Mouse (Mus musculus): ENCODE data around the gene Lad1. TPM values are rescaled to one million over a fixed set of nuclear protein-coding genes. Genes with fewer than 3 reads are reported as not detected.
A peak's percentile ranks its signal among the peaks of the same experiment; 100 is the strongest.

Lad1 gene
- polyA plus RNA-seq, 1 experiment from 2014 or later, result 29.1 TPM

DNA sequence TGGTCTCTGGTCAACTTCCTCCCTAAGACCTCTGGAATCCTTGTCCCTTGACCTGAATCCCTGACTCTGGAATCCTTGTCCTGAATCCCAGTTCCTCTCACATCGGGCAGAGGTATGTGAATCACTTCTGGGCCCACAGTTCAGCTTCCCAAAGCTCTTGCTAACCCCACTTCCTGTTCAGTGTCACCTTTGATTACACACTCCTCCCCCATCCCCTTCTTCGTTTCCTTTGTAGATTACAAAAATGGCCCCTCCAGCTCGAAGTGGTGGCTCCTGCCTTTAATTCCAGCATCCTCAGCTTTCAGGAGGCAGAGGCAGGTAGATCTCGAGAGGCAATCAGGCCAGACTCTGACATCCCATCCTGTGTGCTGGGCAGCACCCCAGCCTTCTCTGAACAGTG lies 803 bp upstream of the Lad1 start:
- H3K9me3 ChIP-seq (ENCODE audit: low read length), result no peaks in the 10 kb centered on the region
- H3K4me3 ChIP-seq (ENCODE audit: low read length), result no peak overlapping the region
- WGBS, result 50% methylated on average over 4 of the region's 4 CpGs
- H3K9ac ChIP-seq (replicated peaks; ENCODE audit: low read length), result no peak overlapping the region
- H3K4me2 ChIP-seq (replicated peaks; ENCODE audit: low read depth, low read length), result no peak overlapping the region
- no peak overlapping the region for H3K27ac ChIP-seq (ENCODE audit: low read length)
- ATAC-seq (ENCODE audit: low FRiP score, low TSS enrichment), result no peak
- no peaks in the 10 kb centered on the region for H3K36me3 ChIP-seq (ENCODE audit: insufficient read depth, low read length)
- peaks cover 57% of the 10 kb centered on the region for H3K4me1 ChIP-seq (ENCODE audit: insufficient read depth, low read length)
- H3K27me3 ChIP-seq (ENCODE audit: insufficient read depth, low read length), result peaks cover 32% of the 10 kb centered on the region

DNA sequence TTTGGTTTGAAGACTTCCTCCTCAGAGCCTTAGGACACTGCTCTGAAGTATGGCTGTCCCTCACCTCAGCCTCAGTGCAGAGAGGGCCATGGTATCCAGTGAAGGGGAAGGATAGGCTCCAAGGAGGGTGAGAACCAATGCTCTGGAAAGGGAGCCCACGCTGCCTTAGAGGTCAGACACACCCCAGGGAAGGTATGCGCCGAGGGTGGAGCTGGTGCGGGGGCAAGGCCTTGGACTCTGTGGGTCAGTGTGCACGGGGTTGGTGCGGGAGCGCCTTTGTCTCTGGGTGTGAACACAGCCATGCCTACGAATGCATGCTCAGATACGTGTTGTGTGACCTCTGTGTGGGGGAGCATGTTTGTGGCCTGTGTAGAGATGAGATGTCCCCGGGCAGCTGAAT lies 1.7 kb downstream of the Lad1 start:
- Histone ChIP-seq H3K9ac (replicated peaks; ENCODE audit: low read length) (peak overlapping the region; percentile 23; the same call in 1 of the 2 replicates), H3K4me2 (replicated peaks; ENCODE audit: low read depth, low read length) (peak overlapping the region; percentile 93), H3K4me1 (ENCODE audit: insufficient read depth, low read length) (peaks cover 40% of the 10 kb centered on the region), H3K27me3 (ENCODE audit: insufficient read depth, low read length) (peaks cover 32% of the 10 kb centered on the region), H3K27ac (ENCODE audit: low read length) (0 out of 2 replicates have a peak overlapping the region, but pooled peaks have one; percentile 19), H3K4me3 (ENCODE audit: low read length) (peak overlapping the region; percentile 63), H3K9me3 (ENCODE audit: low read length) (no peaks in the 10 kb centered on the region), H3K36me3 (ENCODE audit: insufficient read depth, low read length) (no peaks in the 10 kb centered on the region)
- 71% methylated on average over 10 of the region's 10 CpGs for WGBS
- peak; percentile 14; the same call in 1 of the 2 replicates for ATAC-seq (ENCODE audit: low FRiP score, low TSS enrichment)

DNA sequence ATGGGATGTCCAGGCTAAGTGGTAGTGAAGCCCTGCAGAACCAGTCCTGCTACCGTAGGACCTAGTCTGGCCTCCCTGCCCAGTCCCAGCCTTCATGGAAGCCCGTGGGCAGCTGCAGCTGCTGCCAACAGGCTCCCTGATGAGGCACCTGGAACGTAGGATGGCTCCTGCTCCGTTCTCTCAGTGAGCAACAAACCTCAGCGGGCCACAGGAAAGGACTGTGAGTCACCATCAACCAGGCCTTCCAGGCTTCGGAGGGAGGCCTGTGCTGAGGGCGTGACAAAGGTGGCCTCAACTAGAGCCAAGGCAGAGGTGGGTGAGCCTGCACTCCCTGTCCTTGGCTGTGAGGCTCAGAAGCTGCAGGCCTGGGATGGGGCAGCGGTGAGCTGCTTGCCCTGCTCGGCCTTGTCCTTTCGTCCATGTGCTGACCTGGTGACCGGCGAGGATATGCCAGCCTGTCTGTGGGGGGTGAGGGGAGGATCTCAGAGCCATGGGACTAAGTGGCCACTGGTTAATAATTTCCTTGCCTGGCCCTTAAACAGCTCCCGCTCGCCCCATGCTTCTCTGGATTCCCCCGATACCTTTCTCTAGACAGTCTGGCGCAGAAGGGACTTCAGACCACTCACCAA lies 2.5 kb downstream of the Lad1 start:
- Histone ChIP-seq H3K9ac (replicated peaks; ENCODE audit: low read length) (peak overlapping the region; percentile 18; the same call in 1 of the 2 replicates), H3K36me3 (ENCODE audit: insufficient read depth, low read length) (no peaks in the 10 kb centered on the region), H3K27ac (ENCODE audit: low read length) (peak overlapping the region; percentile 78), H3K27me3 (ENCODE audit: insufficient read depth, low read length) (peaks cover 32% of the 10 kb centered on the region), H3K9me3 (ENCODE audit: low read length) (no peaks in the 10 kb centered on the region), H3K4me1 (ENCODE audit: insufficient read depth, low read length) (peaks cover 40% of the 10 kb centered on the region), H3K4me2 (replicated peaks; ENCODE audit: low read depth, low read length) (peak overlapping the region; percentile 19), H3K4me3 (ENCODE audit: low read length) (no peak overlapping the region)
- WGBS, result 70% methylated on average over 16 of the region's 16 CpGs
- peak; percentile 55 for ATAC-seq (ENCODE audit: low FRiP score, low TSS enrichment)

DNA sequence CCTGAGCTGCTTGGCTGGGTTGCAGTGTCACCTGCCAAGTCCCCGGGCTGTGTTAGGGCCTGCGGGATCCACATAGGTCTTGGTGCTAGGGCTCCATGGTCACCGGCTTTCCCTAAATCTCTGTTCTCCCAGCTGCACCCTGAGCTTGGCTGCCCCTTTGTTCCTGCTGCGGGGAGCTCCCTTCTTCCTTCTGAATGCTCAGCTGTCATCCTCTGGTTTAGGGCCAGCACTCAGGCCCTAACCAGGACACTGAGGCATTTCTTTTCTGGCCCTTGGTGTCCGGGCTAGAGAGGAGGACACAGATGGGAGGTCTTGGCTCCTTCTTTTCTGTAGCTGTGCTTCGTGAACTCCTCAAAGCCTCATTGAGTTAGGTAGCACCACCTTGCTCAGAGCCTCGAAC lies 3.4 kb downstream of the Lad1 start:
- no peak for ATAC-seq (ENCODE audit: low FRiP score, low TSS enrichment)
- peaks cover 29% of the 10 kb centered on the region for H3K27me3 ChIP-seq (ENCODE audit: insufficient read depth, low read length)
- no peaks in the 10 kb centered on the region for H3K36me3 ChIP-seq (ENCODE audit: insufficient read depth, low read length)
- no peak overlapping the region for H3K4me2 ChIP-seq (replicated peaks; ENCODE audit: low read depth, low read length)
- H3K9me3 ChIP-seq (ENCODE audit: low read length), result no peaks in the 10 kb centered on the region
- WGBS, result 78% methylated on average over 7 of the region's 7 CpGs
- no peak overlapping the region for H3K4me3 ChIP-seq (ENCODE audit: low read length)
- H3K9ac ChIP-seq (replicated peaks; ENCODE audit: low read length), result no peak overlapping the region
- H3K4me1 ChIP-seq (ENCODE audit: insufficient read depth, low read length), result peaks cover 40% of the 10 kb centered on the region
- H3K27ac ChIP-seq (ENCODE audit: low read length), result no peak overlapping the region

DNA sequence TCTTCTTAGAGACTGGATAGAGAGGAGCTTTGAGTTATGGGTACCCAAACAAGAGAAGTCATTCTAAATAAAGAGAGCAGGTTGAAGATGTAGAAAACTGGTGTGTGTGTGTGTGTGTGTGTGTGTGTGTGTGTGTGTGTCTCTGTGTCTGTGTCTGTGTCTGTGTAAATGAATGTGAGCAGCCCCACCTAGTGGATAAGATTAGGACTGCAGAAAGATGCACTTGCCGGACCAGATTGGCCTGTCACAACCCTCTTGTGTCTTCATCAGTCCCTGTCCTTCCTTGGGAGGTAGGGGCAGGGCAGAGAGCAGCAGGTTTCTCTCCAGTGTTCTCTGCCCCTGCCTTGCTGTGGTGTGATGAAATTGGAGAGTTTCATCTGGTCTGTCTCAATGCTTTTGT lies 10.5 kb downstream of the Lad1 start:
- no peaks in the 10 kb centered on the region; the same call in 1 of the 2 replicates for H3K36me3 ChIP-seq (ENCODE audit: insufficient read depth, low read length)
- H3K4me3 ChIP-seq (ENCODE audit: low read length), result no peak overlapping the region
- H3K4me1 ChIP-seq (ENCODE audit: insufficient read depth, low read length), result 0 out of 2 replicates have a peak, but pooled peaks cover under 1% of the 10 kb centered on the region
- H3K27ac ChIP-seq (ENCODE audit: low read length), result no peak overlapping the region
- ATAC-seq (ENCODE audit: low FRiP score, low TSS enrichment), result no peak
- no peaks in the 10 kb centered on the region for H3K27me3 ChIP-seq (ENCODE audit: insufficient read depth, low read length)
- 50% methylated on average over 1 of the region's 1 CpGs for WGBS
- H3K9me3 ChIP-seq (ENCODE audit: low read length), result no peaks in the 10 kb centered on the region
- H3K4me2 ChIP-seq (replicated peaks; ENCODE audit: low read depth, low read length), result no peak overlapping the region
- H3K9ac ChIP-seq (replicated peaks; ENCODE audit: low read length), result no peak overlapping the region

DNA sequence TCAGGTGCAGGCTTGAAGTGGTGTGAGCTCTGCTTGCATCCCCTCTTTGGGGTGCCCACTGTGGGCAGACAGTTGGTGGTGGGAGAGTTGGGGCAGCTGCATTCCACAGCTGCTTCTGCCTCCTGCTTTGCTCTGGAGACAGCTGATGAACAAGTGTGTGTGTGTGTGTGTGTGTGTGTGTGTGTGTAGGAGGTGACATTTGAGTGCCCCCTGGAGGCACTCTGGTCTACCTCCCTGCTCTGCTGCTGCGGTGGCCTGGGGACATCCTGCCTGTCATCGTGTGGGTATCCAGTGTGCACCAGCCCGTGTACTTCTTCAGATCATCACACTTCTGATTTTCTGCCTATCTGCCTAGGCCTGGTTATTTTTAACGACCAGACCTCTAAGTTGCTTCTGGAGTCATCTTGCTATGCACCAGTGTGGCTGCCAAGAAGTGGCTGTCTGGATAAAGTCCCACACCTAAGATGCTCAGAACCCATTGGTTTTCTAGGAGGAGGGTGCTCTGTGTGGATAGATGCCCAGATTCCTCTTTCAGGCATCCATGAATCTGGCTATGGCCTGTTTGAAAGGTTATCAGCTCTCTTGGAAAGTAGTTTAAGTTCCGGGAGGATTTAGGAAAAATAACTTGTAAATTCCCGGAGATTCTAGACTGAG lies 15.9 kb downstream of the Lad1 start:
- 0 out of 2 replicates have a peak, but pooled peaks cover 3% of the 10 kb centered on the region for H3K4me1 ChIP-seq (ENCODE audit: insufficient read depth, low read length)
- no peak overlapping the region for H3K4me3 ChIP-seq (ENCODE audit: low read length)
- ATAC-seq (ENCODE audit: low FRiP score, low TSS enrichment), result no peak
- no peak overlapping the region for H3K27ac ChIP-seq (ENCODE audit: low read length)
- no peaks in the 10 kb centered on the region for H3K27me3 ChIP-seq (ENCODE audit: insufficient read depth, low read length)
- H3K9me3 ChIP-seq (ENCODE audit: low read length), result no peaks in the 10 kb centered on the region
- H3K4me2 ChIP-seq (replicated peaks; ENCODE audit: low read depth, low read length), result no peak overlapping the region
- 52% methylated on average over 6 of the region's 6 CpGs for WGBS
- H3K36me3 ChIP-seq (ENCODE audit: insufficient read depth, low read length), result no peaks in the 10 kb centered on the region
- H3K9ac ChIP-seq (replicated peaks; ENCODE audit: low read length), result no peak overlapping the region

DNA sequence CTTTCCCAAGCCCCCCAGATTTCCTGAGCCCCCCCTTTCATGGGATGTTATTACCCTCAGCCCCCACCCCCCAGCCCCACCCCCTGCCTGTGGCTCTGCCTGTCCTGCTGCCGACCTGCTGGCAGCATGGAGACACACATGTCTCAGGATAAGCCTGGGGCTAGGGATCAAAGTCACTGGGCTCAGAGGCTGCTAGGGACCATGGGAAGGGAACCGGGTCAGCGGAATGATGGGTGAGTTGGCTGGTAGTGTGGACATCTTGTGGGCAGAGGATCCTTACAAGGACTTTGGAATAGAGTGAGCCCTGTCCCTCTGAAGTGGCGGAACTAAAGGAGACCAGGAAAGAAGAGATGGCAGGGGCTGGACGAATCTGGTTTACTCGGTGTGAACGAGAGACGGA lies 16.6 kb downstream of the Lad1 start:
- Histone ChIP-seq H3K9ac (replicated peaks; ENCODE audit: low read length) (no peak overlapping the region), H3K4me2 (replicated peaks; ENCODE audit: low read depth, low read length) (no peak overlapping the region), H3K4me1 (ENCODE audit: insufficient read depth, low read length) (0 out of 2 replicates have a peak, but pooled peaks cover 3% of the 10 kb centered on the region), H3K4me3 (ENCODE audit: low read length) (no peak overlapping the region), H3K27me3 (ENCODE audit: insufficient read depth, low read length) (no peaks in the 10 kb centered on the region), H3K9me3 (ENCODE audit: low read length) (no peaks in the 10 kb centered on the region), H3K27ac (ENCODE audit: low read length) (no peak overlapping the region), H3K36me3 (ENCODE audit: insufficient read depth, low read length) (no peaks in the 10 kb centered on the region)
- no peak for ATAC-seq (ENCODE audit: low FRiP score, low TSS enrichment)
- WGBS, result 77% methylated on average over 8 of the region's 8 CpGs

DNA sequence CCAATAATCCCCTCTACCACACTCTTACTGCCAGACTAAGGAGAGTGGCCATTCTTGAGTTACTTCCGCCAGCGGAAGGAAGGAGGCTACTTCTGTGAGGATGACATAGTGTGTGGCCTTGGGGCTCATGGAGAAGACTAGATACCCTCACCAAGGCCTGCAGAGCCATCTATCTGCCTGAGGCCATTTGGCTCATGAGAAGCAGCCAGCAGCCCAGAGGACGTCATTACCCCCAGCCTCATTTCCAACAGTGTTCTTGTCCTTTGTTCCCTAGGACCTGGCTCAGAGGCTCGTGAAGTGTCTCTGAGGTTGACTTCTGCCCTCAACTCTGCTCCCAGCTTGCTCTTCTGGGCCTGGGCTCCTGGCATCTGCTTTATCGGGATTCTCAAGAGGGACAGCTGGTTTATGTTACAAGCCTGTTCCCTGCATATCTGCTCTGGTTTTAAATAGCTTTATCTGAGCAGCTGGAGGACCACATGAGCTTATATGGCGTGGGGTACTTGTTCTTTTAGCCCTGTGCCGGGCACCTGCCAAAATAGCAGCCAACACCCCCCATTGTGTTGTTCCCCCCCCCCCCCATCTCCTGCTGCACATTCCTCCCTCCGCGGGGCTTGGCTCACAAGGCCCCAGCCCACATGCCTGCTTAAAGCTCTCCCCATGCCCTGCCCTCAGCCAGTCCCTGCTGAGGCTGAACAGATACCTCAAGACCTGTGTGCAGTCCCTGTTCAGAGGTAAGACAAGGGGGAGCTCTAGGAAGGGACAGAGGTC lies 17.5 kb downstream of the Lad1 start, which contains the start of gene Tnnt2:
Tnnt2 (plus strand) TSS at position 639 of the 768 bp plus-strand sequence.
- Histone ChIP-seq H3K4me3 (ENCODE audit: low read length) (no peak within 1 kb of the TSS), H3K27me3 (ENCODE audit: insufficient read depth, low read length) (no peaks in the 10 kb centered on the region), H3K9ac (replicated peaks; ENCODE audit: low read length) (no peak within 1 kb of the TSS), H3K27ac (ENCODE audit: low read length) (no peak within 1 kb of the TSS), H3K4me1 (ENCODE audit: insufficient read depth, low read length) (0 out of 2 replicates have a peak, but pooled peaks cover 3% of the 10 kb centered on the region), H3K9me3 (ENCODE audit: low read length) (no peaks in the 10 kb centered on the region), H3K36me3 (ENCODE audit: insufficient read depth, low read length) (no peaks in the 10 kb centered on the region), H3K4me2 (replicated peaks; ENCODE audit: low read depth, low read length) (no peak within 1 kb of the TSS)
- WGBS, result 42% methylated on average over 9 of the region's 9 CpGs
- peak; percentile 32; the same call in 1 of the 2 replicates for ATAC-seq (ENCODE audit: low FRiP score, low TSS enrichment)

DNA sequence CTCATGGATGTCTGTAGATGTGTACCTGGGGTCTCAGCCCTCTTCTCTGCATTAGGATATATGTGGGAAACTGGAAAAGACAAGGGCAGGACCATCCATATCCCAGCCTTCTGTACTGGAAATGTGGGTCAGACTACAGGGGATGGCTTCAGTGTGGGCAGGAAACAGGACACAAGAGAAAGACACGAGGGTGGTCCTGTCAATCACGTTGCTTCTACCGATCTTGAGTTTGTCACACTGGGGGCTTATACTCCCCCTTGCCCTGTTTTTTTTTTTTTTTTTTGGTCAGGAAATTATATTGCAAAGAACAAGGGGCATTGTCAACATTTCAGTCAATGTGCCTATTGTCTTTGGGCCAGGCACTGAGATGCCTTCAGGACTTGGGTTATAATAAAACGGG lies 20.2 kb downstream of the Lad1 start:
- Histone ChIP-seq H3K4me1 (ENCODE audit: insufficient read depth, low read length) (0 out of 2 replicates have a peak, but pooled peaks cover 3% of the 10 kb centered on the region), H3K4me3 (ENCODE audit: low read length) (no peak overlapping the region), H3K27me3 (ENCODE audit: insufficient read depth, low read length) (no peaks in the 10 kb centered on the region), H3K9ac (replicated peaks; ENCODE audit: low read length) (no peak overlapping the region), H3K4me2 (replicated peaks; ENCODE audit: low read depth, low read length) (no peak overlapping the region), H3K9me3 (ENCODE audit: low read length) (no peaks in the 10 kb centered on the region), H3K36me3 (ENCODE audit: insufficient read depth, low read length) (no peaks in the 10 kb centered on the region), H3K27ac (ENCODE audit: low read length) (no peak overlapping the region)
- ATAC-seq (ENCODE audit: low FRiP score, low TSS enrichment), result no peak
- 63% methylated on average over 4 of the region's 4 CpGs for WGBS
